Mouse (Mus musculus) liver, adult 2 months (tissue): ENCODE results near the gene A630089N07Rik. TPM values are rescaled to one million over a fixed set of nuclear protein-coding genes. Genes with fewer than 3 reads are reported as not detected.

Experiments
- DNase-seq: peaks from one replicate; pipeline ENCODE4 v3.0.0-alpha.2; 2011; ENCODE audit warnings: low read depth, low spot score; ENCODE audit errors: extremely low read depth
- H3K27ac ChIP-seq: fragments of 200-500 bp; replicated peaks from 2 replicates; pipeline ENCODE4 v1.5.1; 2012; ENCODE audit warnings: low read depth, mild to moderate bottlenecking, control low read depth, inconsistent platforms, low read length; ENCODE audit not compliant: insufficient read depth
- H3K27me3 ChIP-seq: fragments of 200-500 bp; 2 replicates; pipeline ENCODE4 v1.6.1; 2012; ENCODE audit warnings: mild to moderate bottlenecking, moderate library complexity, low read length, inconsistent platforms; ENCODE audit not compliant: control insufficient read depth, insufficient read depth
- H3K36me3 ChIP-seq: fragments of 200-500 bp; 2 replicates; pipeline ENCODE4 v1.6.1; 2012; ENCODE audit warnings: low read length, inconsistent platforms; ENCODE audit not compliant: control insufficient read depth, insufficient read depth
- H3K4me1 ChIP-seq: fragments of 200-500 bp; 2 replicates; pipeline ENCODE4 v1.6.1; 2011; ENCODE audit warnings: low read length; ENCODE audit not compliant: control insufficient read depth, insufficient read depth
- H3K4me3 ChIP-seq: fragments of 200-500 bp; 2 replicates; pipeline ENCODE4 v1.5.1; 2011; ENCODE audit warnings: low read depth, mild to moderate bottlenecking, control low read depth, low read length, moderate library complexity; ENCODE audit not compliant: insufficient read depth
- H3K79me2 ChIP-seq: fragments of 200-500 bp; 2 replicates; pipeline ENCODE4 v1.6.1; 2012; ENCODE audit warnings: inconsistent platforms, mild to moderate bottlenecking, low read length, moderate library complexity; ENCODE audit not compliant: control insufficient read depth, insufficient read depth
- H3K9ac ChIP-seq: fragments of 200-500 bp; 2 replicates; pipeline ENCODE4 v1.6.1; 2012; ENCODE audit warnings: low read depth, mild to moderate bottlenecking, control low read depth, inconsistent platforms, low read length
- CTCF ChIP-seq: fragments of 200-500 bp; IDR thresholded peaks from 2 replicates; pipeline ENCODE4 v1.5.1; 2011; ENCODE audit warnings: low read depth, low read length, control low read depth
- POLR2A ChIP-seq: fragments of 200-500 bp; IDR thresholded peaks from 2 replicates; pipeline ENCODE4 v1.6.1; 2011; ENCODE audit warnings: low read length, control low read depth; ENCODE audit not compliant: insufficient read depth; ENCODE audit errors: extremely low read depth
- WGBS: fragments of 180-500 bp; shearing (Covaris S2); methylation state at CpG from one replicate; pipeline ENCODE4 v1.1.7; 2018; 5-methylcytosine and 5-hydroxymethylcytosine counted together
- polyA plus RNA-seq: library from polyadenylated mRNA; depleted of rRNA; stranded (reverse); fragments of >200 nt; gene quantifications from 2 replicates; pipeline ENCODE4 v1.2.3, GENCODE M21; 2012
- total RNA-seq: library from RNA; depleted of rRNA; stranded (reverse); fragments of >200 nt; gene quantifications from 2 replicates; pipeline ENCODE4 v1.2.3, GENCODE M21; 2014

The A630089N07Rik gene
- total and polyA plus RNA-seq, 2 experiments = 0.59 to 2.7 TPM

GRCm38 (mm10) chr16:97962151-97962948, 119.9 kb downstream of the A630089N07Rik start, which contains the start of the genes C2cd2 and Zbtb21:
Gene C2cd2, minus strand, starts transcription at chr16:97962598.
Gene Zbtb21, minus strand, starts transcription at chr16:97962622.
- peak within 1 kb of the TSS; percentile 90 for H3K9ac ChIP-seq
- H3K27me3 ChIP-seq = no peaks in the 10 kb centered on the region
- H3K4me3 ChIP-seq = peak within 1 kb of the TSS; percentile 89
- peaks cover 18% of the 10 kb centered on the region for H3K79me2 ChIP-seq
- DNase-seq = peak; percentile 86
- peaks cover 10% of the 10 kb centered on the region; the same call in 1 of the 2 replicates for H3K4me1 ChIP-seq
- H3K27ac ChIP-seq = peak within 1 kb of the TSS; percentile 94
- no peak for TF ChIP-seq CTCF
- peak; percentile 94 for TF ChIP-seq POLR2A
- under 1% methylated on average over 78 of the region's 78 CpGs for WGBS
- H3K36me3 ChIP-seq = 0 out of 2 replicates have a peak, but pooled peaks cover 1% of the 10 kb centered on the region

DNA sequence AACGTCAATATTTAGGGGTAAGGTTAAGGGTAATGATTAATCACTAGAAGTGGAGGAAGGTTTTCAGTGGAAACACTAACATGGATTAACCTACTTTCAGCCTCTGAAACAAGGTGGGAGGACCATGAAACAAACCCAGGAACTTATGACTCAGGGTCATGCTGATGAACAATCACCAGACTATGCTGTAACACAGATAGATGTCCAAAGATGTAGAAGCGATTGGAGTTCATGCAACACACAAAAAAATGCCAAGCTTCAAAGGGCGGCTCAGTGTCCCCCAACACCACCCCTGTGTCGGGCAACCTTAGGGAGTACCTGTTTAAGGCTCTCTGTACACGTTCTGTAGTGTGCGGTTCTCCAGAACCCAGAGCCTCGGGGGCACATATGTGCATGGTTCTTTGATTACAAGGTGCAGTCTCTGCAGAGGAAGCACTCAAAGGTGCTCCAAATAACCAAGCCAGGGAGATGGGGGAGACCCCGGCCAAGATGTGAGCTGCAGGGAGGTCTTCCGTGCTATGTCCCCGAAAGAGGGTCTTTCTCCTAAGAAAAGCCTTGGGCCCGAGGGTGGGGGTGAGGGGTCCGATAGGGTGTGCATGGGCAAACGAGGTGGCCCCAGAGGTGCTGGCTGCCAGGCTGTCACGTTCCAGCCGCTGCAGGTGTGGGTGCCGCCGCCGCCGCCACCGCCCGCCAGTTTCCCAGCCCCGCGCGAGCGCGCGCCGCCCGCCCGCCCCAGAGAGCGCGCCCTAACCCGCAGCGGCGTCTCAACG, 120.7 kb downstream of the A630089N07Rik start:
- peaks cover 10% of the 10 kb centered on the region; the same call in 1 of the 2 replicates for H3K4me1 ChIP-seq
- DNase-seq = peak; percentile 96
- peak overlapping the region; percentile 94 for H3K27ac ChIP-seq
- H3K36me3 ChIP-seq = peaks cover 4% of the 10 kb centered on the region; the same call in 1 of the 2 replicates
- TF ChIP-seq POLR2A (no peak), CTCF (no peak)
- H3K27me3 ChIP-seq = no peaks in the 10 kb centered on the region
- WGBS = 1% methylated on average over 36 of the region's 36 CpGs
- H3K79me2 ChIP-seq = peaks cover 21% of the 10 kb centered on the region
- peak overlapping the region; percentile 90 for H3K9ac ChIP-seq
- peak overlapping the region; percentile 89 for H3K4me3 ChIP-seq

DNA sequence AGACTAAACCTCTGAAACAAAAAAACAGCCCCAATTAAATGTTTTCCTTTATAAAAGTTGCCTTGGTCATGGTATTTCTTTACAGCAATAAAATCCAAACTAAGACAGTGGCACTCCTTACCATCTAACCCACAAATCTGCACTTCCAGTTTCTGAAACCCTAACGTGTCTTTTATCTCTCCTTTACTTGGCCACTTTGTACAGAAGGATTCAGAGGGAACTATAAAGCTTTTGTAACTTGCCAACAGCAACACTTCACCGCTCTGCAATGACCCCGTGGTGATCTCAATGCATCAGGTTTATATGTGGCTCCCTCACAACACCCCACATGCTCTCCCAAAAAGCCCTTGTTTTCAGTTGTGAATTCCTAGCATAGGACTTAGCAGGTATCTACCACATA, 121.9 kb downstream of the A630089N07Rik start:
- Histone ChIP-seq H3K36me3 (peaks cover 7% of the 10 kb centered on the region), H3K4me1 (peaks cover 10% of the 10 kb centered on the region; the same call in 1 of the 2 replicates), H3K4me3 (no peak overlapping the region), H3K79me2 (peaks cover 22% of the 10 kb centered on the region), H3K9ac (no peak overlapping the region), H3K27ac (peak overlapping the region; percentile 62; the same call in 1 of the 2 replicates), H3K27me3 (no peaks in the 10 kb centered on the region)
- WGBS = 83% methylated on average over 3 of the region's 3 CpGs
- no peak for DNase-seq
- TF ChIP-seq CTCF (no peak), POLR2A (no peak)

DNA sequence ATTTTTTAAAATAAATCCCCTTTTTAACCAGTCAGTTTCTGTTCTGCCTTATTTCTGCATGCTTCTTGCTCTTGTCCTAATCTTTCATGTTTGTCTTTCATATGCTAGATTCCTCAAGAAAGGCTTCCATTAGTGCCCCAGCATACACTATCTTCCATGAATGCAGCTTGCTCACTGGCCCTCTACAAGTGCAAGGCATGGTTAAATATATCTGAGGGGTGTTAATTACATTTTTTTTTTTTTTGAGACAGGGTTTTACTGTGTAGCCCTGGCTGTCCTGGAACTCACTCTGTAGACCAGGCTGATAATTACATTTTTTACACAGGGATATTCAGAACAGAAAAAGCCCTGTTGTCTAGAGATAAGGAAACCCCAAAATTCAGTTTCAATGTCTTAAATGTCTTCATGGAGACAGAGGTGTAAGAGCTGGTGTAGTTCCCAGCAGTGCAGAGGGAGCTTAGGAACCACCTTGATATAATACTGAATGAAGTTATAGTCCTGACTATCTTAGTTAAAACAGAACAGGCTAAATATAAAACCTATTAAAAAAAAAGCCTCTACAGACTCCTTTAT, 123.8 kb downstream of the A630089N07Rik start:
- TF ChIP-seq CTCF = no peak
- no peak for DNase-seq
- H3K9ac ChIP-seq = no peak overlapping the region
- no peaks in the 10 kb centered on the region for H3K27me3 ChIP-seq
- H3K27ac ChIP-seq = no peak overlapping the region
- peaks cover 10% of the 10 kb centered on the region; the same call in 1 of the 2 replicates for H3K4me1 ChIP-seq
- no peak overlapping the region for H3K4me3 ChIP-seq
- peaks cover 22% of the 10 kb centered on the region for H3K79me2 ChIP-seq
- H3K36me3 ChIP-seq = peaks cover 22% of the 10 kb centered on the region

- no peak overlapping the region for H3K9ac ChIP-seq
- H3K36me3 ChIP-seq = peaks cover 25% of the 10 kb centered on the region
- H3K27me3 ChIP-seq = no peaks in the 10 kb centered on the region
- no peak overlapping the region for H3K27ac ChIP-seq
- no peak for DNase-seq
- peaks cover 10% of the 10 kb centered on the region; the same call in 1 of the 2 replicates for H3K4me1 ChIP-seq
- TF ChIP-seq CTCF (no peak), POLR2A (no peak)
- peaks cover 22% of the 10 kb centered on the region for H3K79me2 ChIP-seq
- H3K4me3 ChIP-seq = no peak overlapping the region
These were observed 124.6 kb downstream of the A630089N07Rik start for GRCm38 (mm10) chr16:97957626-97958025.
